In the genomic region with DNA sequence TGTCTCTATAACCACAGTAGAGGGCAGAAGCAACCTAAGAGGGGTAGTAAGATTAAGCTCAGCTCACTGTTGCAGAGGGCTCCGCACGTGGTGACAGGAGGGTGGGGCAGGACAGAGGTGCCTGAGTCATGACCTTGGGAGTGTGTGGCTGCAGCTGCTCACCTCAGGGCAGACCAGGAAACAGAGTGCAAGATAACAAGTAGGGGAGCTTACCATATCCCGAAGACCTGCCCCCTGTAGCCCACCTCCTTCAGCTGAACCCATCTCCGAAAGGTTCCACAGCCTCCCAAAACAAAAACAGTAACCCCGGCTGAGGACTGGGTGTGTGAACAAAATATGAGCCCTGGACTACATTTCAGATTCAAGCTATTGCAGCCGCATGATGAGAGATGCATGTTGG, we compare ENCODE assay signal across 24 mouse cellular contexts. TPM values are rescaled to one million over a fixed set of nuclear protein-coding genes. Genes with fewer than 3 reads are reported as not detected.
"Had no signal": no experiment of that assay in that cellular context is flagged by ENCODE, and none has a peak within 500 bp of the region (broad histone marks: within the 10 kb centered on the region; RNA-seq: fewer than 3 reads in every experiment).

No protein-coding gene starts in this region.

- H3K4me3 ChIP-seq: midbrain, embryonic 13.5 days; midbrain, embryonic 15.5 days; myocyte; neural tube, embryonic 13.5 days; neural tube, embryonic 15.5 days had no signal

- DNase-seq: lung, adult 18-20 months; lung, embryonic 14.5 days; lung, postnatal 10 days; lung, postnatal 4 days; retina, postnatal 1 day; right cerebral cortex, adult 18-20 months; right cerebral cortex, postnatal 25 days; right cerebral cortex, postnatal 4 days; spleen, adult 18-20 months; thymus, adult 2 months; thymus, postnatal 25 days; thymus, postnatal 4 days had no signal

- H3K9me3 ChIP-seq: midbrain, embryonic 13.5 days; midbrain, embryonic 15.5 days; neural tube, embryonic 13.5 days; neural tube, embryonic 15.5 days had no signal

- H3K9ac ChIP-seq: liver, embryonic 14.5 days; lung, embryonic 14.5 days; midbrain, embryonic 13.5 days; midbrain, embryonic 15.5 days; neural tube, embryonic 13.5 days; neural tube, embryonic 15.5 days had no signal

- H3K27ac ChIP-seq: liver, embryonic 14.5 days; midbrain, embryonic 13.5 days; midbrain, embryonic 15.5 days; neural tube, embryonic 13.5 days; neural tube, embryonic 15.5 days had no signal

- H3K36me3 ChIP-seq: midbrain, embryonic 13.5 days; midbrain, embryonic 15.5 days; neural tube, embryonic 13.5 days; neural tube, embryonic 15.5 days had no signal

- H3K4me2 ChIP-seq: lung, embryonic 14.5 days; midbrain, embryonic 11.5 days; midbrain, embryonic 13.5 days; midbrain, embryonic 15.5 days; neural tube, embryonic 13.5 days; neural tube, embryonic 15.5 days had no signal

- ATAC-seq: midbrain, embryonic 13.5 days; midbrain, embryonic 15.5 days had no signal

RNA-seq across cellular contexts. Expression of a gene that starts 6.5 kb away (rescaled TPM):
- polyA plus RNA-seq: liver, embryonic 14.5 days; liver, embryonic 16.5 days; lung, embryonic 14.5 days; lung, embryonic 16.5 days; myocyte; neural tube, embryonic 15.5 days; small intestine, adult 2 months; stomach, embryonic 14.5 days; stomach, embryonic 16.5 days; thymus, adult 2 months had no signal
